Comparison of ENCODE assay signal across 8 mouse cellular contexts in genomic region chr11:69411538-69412203, GRCm38 (mm10). TPM values are rescaled to one million over a fixed set of nuclear protein-coding genes. Genes with fewer than 3 reads are reported as not detected.
DNase-seq lines count a peak whose midpoint lies in the region; ATAC-seq and TF ChIP-seq lines count a peak whose summit lies in the region.

No protein-coding gene starts in this region.

- H3K79me2 ChIP-seq in MEL (ENCODE audit: control insufficient read depth, insufficient read depth, low read length, poor library complexity) = peaks cover 68% of the 10 kb centered on the region

- peak overlapping the region; percentile 91 for H3K27ac ChIP-seq in MEL (ENCODE audit: control insufficient read depth, low read depth, low read length)
- H3K27ac ChIP-seq in heart, embryonic 11.5 days (ENCODE audit: low read depth, low read length) = peak overlapping the region; percentile 98
- H3K27ac ChIP-seq in kidney, embryonic 15.5 days = peak overlapping the region; percentile 97
- peak overlapping the region; percentile 99 for H3K27ac ChIP-seq in lung, embryonic 15.5 days
- H3K27ac ChIP-seq in olfactory bulb, adult 2 months (ENCODE audit: insufficient read depth, low read depth, low read length) = peak overlapping the region; percentile 70

- DNase-seq in 416B (ENCODE audit: low read depth) (peak; percentile 83), MEL (ENCODE audit: low read depth, low spot score) (peak; percentile 91)
- peak; percentile 75 for DNase-seq in embryo, embryonic 9.5 days (ENCODE audit: extremely low spot score)
- peak; percentile 82 for DNase-seq in yolk sac, embryonic 10.5 days (ENCODE audit: low spot score)

- no peaks in the 10 kb centered on the region for H3K27me3 ChIP-seq in MEL (ENCODE audit: control insufficient read depth in 1 of 2, insufficient read depth in 2 of 2, low read length in 2 of 2)
- H3K27me3 ChIP-seq in heart, embryonic 11.5 days (ENCODE audit: control insufficient read depth, insufficient read depth, low read length) = no peaks in the 10 kb centered on the region
- no peaks in the 10 kb centered on the region for H3K27me3 ChIP-seq in kidney, embryonic 15.5 days
- no peaks in the 10 kb centered on the region for H3K27me3 ChIP-seq in lung, embryonic 15.5 days

- H3K9ac ChIP-seq in MEL (ENCODE audit: control insufficient read depth, low read depth, low read length, poor library complexity, severe bottlenecking) = peak overlapping the region; percentile 87
- peak overlapping the region; percentile 92 for H3K9ac ChIP-seq in heart, embryonic 11.5 days (ENCODE audit: low read depth, low read length)
- H3K9ac ChIP-seq in kidney, embryonic 15.5 days = peak overlapping the region; percentile 83
- H3K9ac ChIP-seq in lung, embryonic 15.5 days = peak overlapping the region; percentile 44

- no peak; a peak in 1 of 4 replicates for TF ChIP-seq POLR2A in MEL (IDR thresholded peaks at IDR 0.05; ENCODE audit: control insufficient read depth in 1 of 2, insufficient read depth in 1 of 2, low read depth in 1 of 2, low read length in 2 of 2, poor library complexity in 1 of 2)
- TF ChIP-seq POLR2A in olfactory bulb, adult 2 months (IDR thresholded peaks at IDR 0.05; ENCODE audit: insufficient read depth, low read depth, low read length) = no peak; the same call in 1 of the 2 replicates

- peak overlapping the region; percentile 62 to 79 for H3K4me3 ChIP-seq in MEL (ENCODE audit: control insufficient read depth in 1 of 2, insufficient read depth in 1 of 2, low read depth in 2 of 2, low read length in 2 of 2)
- peak overlapping the region; percentile 90 for H3K4me3 ChIP-seq in heart, embryonic 11.5 days (ENCODE audit: low read depth, low read length)
- peak overlapping the region; percentile 77 for H3K4me3 ChIP-seq in kidney, embryonic 15.5 days (replicated peaks)
- peak overlapping the region; percentile 63 for H3K4me3 ChIP-seq in lung, embryonic 15.5 days
- H3K4me3 ChIP-seq in olfactory bulb, adult 2 months (ENCODE audit: insufficient read depth, low read depth, low read length) = peak overlapping the region; percentile 56

- TF ChIP-seq CTCF in MEL (IDR thresholded peaks at IDR 0.05 in 2 of 3, conservative IDR thresholded peaks at IDR 0.05 in 1 of 3; ENCODE audit: control insufficient read depth in 1 of 3, insufficient read depth in 1 of 3, low read depth in 2 of 3, low read length in 3 of 3, poor library complexity in 1 of 3, severe bottlenecking in 1 of 3) = no peak
- no peak for TF ChIP-seq CTCF in olfactory bulb, adult 2 months (IDR thresholded peaks at IDR 0.05; ENCODE audit: insufficient read depth, low read depth, low read length)

- WGBS in heart, embryonic 11.5 days (ENCODE audit: insufficient replicate concordance) = under 1% methylated on average over 37 of the region's 39 CpGs
- WGBS in kidney, embryonic 15.5 days = under 1% methylated on average over 39 of the region's 39 CpGs
- WGBS in lung, embryonic 15.5 days = under 1% methylated on average over 39 of the region's 39 CpGs
- under 1% methylated on average over 39 of the region's 39 CpGs for WGBS in olfactory bulb, adult 2 months

- TF ChIP-seq RAD21 in MEL (IDR thresholded peaks at IDR 0.05; ENCODE audit: low read depth, low read length) = no peak

- H3K4me1 ChIP-seq in MEL (ENCODE audit: control insufficient read depth in 1 of 2, insufficient read depth in 2 of 2, low read length in 2 of 2) = peaks cover 17 to 38% of the 10 kb centered on the region in 2 experiments
- peaks cover 42% of the 10 kb centered on the region for H3K4me1 ChIP-seq in heart, embryonic 11.5 days (ENCODE audit: control insufficient read depth, insufficient read depth, low read length)
- H3K4me1 ChIP-seq in kidney, embryonic 15.5 days = peaks cover 65% of the 10 kb centered on the region
- peaks cover 57% of the 10 kb centered on the region for H3K4me1 ChIP-seq in lung, embryonic 15.5 days
- peaks cover 44% of the 10 kb centered on the region for H3K4me1 ChIP-seq in olfactory bulb, adult 2 months (ENCODE audit: control insufficient read depth, insufficient read depth, low read length)

- H3K9me3 ChIP-seq in MEL (replicated peaks; ENCODE audit: insufficient read depth, low read length) = no peaks in the 10 kb centered on the region
- H3K9me3 ChIP-seq in heart, embryonic 11.5 days (replicated peaks; ENCODE audit: control insufficient read depth, low read length) = no peaks in the 10 kb centered on the region
- no peaks in the 10 kb centered on the region for H3K9me3 ChIP-seq in kidney, embryonic 15.5 days (replicated peaks)
- no peaks in the 10 kb centered on the region for H3K9me3 ChIP-seq in lung, embryonic 15.5 days

- no peak; the same call in 1 of the 2 replicates for ATAC-seq in heart, embryonic 11.5 days (replicated peaks; ENCODE audit: insufficient number of reproducible peaks, low FRiP score, low TSS enrichment)
- ATAC-seq in kidney, embryonic 15.5 days (replicated peaks; ENCODE audit: low FRiP score) = no peak
- ATAC-seq in lung, embryonic 15.5 days (ENCODE audit: borderline replicate concordance, extremely low read depth, low FRiP score, low TSS enrichment) = 0 out of 2 replicates have a peak, but pooled peaks have one; percentile 8

- peak overlapping the region; percentile 99 for H3K4me2 ChIP-seq in heart, embryonic 11.5 days
- peak overlapping the region; percentile 95 for H3K4me2 ChIP-seq in kidney, embryonic 15.5 days
- peak overlapping the region; percentile 99 for H3K4me2 ChIP-seq in lung, embryonic 15.5 days

- TF ChIP-seq EP300 in MEL (IDR thresholded peaks at IDR 0.05; ENCODE audit: low read depth in 1 of 2, low read length in 2 of 2) = peak in 1 of 2 experiments; percentile 44; a peak in 3 of 4 replicates

- peaks cover 0 to 29% of the 10 kb centered on the region in 2 experiments; a peak in 3 of 4 replicates for H3K36me3 ChIP-seq in MEL (ENCODE audit: control insufficient read depth in 1 of 2, insufficient read depth in 2 of 2, low read length in 2 of 2)
- peaks cover 14% of the 10 kb centered on the region for H3K36me3 ChIP-seq in heart, embryonic 11.5 days (ENCODE audit: control insufficient read depth, insufficient read depth, low read length)
- peaks cover 33% of the 10 kb centered on the region for H3K36me3 ChIP-seq in kidney, embryonic 15.5 days
- peaks cover 14% of the 10 kb centered on the region for H3K36me3 ChIP-seq in lung, embryonic 15.5 days

TF ChIP-seq in MEL, 35 proteins besides CTCF, POLR2A, EP300 and RAD21 (continues in another document):
- no peak for TF ChIP-seq JUND (IDR thresholded peaks at IDR 0.05; ENCODE audit: low read depth, low read length)

RNA-seq across cellular contexts. Expression of gene Kdm6b, which starts 1.8 kb away (rescaled TPM):
- 5.8 and 7.2 TPM in 2 replicates for total RNA-seq in MEL (2012; rRNA removed)
- polyA plus RNA-seq in MEL (2012; ENCODE audit: insufficient read depth in 1 of 2, insufficient read length in 2 of 2, low read depth in 1 of 2, low replicate concordance in 2 of 2, missing spikeins in 1 of 2) = 10 to 100 TPM; 25.0 to 43.4 TPM
- 21.5 and 25.1 TPM in 2 replicates for polyA plus RNA-seq in heart, embryonic 11.5 days (2014; fragmentation: Nextera tagmentation; extraction: Ambion mirVana)
- 32.6 and 33.0 TPM in 2 replicates for polyA plus RNA-seq in kidney, embryonic 15.5 days (2015; fragmentation: Nextera tagmentation; extraction: Ambion mirVana)
- 22.7 and 23.4 TPM in 2 replicates for polyA plus RNA-seq in lung, embryonic 15.5 days (2015; fragmentation: Nextera tagmentation; extraction: Ambion mirVana)
- 114 TPM in 1 of 2 replicates, not detected in the other for polyA plus RNA-seq in olfactory bulb, adult 2 months (2012; ENCODE audit: insufficient read depth, insufficient read length, low replicate concordance, missing spikeins)

RNA-seq across cellular contexts. Expression of gene Tmem88, which starts 13.6 kb away (rescaled TPM):
- 0.39 TPM in 2 replicates for total RNA-seq in MEL (2012; rRNA removed)
- under 1 TPM in 1 of 2 experiments, not detected in 1; 0.45 TPM for polyA plus RNA-seq in MEL (2012; ENCODE audit: insufficient read depth in 1 of 2, insufficient read length in 2 of 2, low read depth in 1 of 2, low replicate concordance in 2 of 2, missing spikeins in 1 of 2)
- 30.5 and 31.7 TPM in 2 replicates for polyA plus RNA-seq in heart, embryonic 11.5 days (2014; fragmentation: Nextera tagmentation; extraction: Ambion mirVana)
- 41.9 and 44.3 TPM in 2 replicates for polyA plus RNA-seq in kidney, embryonic 15.5 days (2015; fragmentation: Nextera tagmentation; extraction: Ambion mirVana)
- 46.7 and 49.8 TPM in 2 replicates for polyA plus RNA-seq in lung, embryonic 15.5 days (2015; fragmentation: Nextera tagmentation; extraction: Ambion mirVana)
- not detected in 2 replicates for polyA plus RNA-seq in olfactory bulb, adult 2 months (2012; ENCODE audit: insufficient read depth, insufficient read length, low replicate concordance, missing spikeins)

RNA-seq across cellular contexts. Expression of gene Cyb5d1, which starts 16.2 kb away (rescaled TPM):
- total RNA-seq in MEL (2012; rRNA removed) = 26.8 and 39.6 TPM in 2 replicates
- polyA plus RNA-seq in MEL (2012; ENCODE audit: insufficient read depth in 1 of 2, insufficient read length in 2 of 2, low read depth in 1 of 2, low replicate concordance in 2 of 2, missing spikeins in 1 of 2) = 10 to 100 TPM in 1 of 2 experiments, not detected in 1; 21.3 TPM
- polyA plus RNA-seq in heart, embryonic 11.5 days (2014; fragmentation: Nextera tagmentation; extraction: Ambion mirVana) = 19.6 and 25.0 TPM in 2 replicates
- polyA plus RNA-seq in kidney, embryonic 15.5 days (2015; fragmentation: Nextera tagmentation; extraction: Ambion mirVana) = 30.2 and 30.5 TPM in 2 replicates
- 28.4 and 31.5 TPM in 2 replicates for polyA plus RNA-seq in lung, embryonic 15.5 days (2015; fragmentation: Nextera tagmentation; extraction: Ambion mirVana)
- not detected in 2 replicates for polyA plus RNA-seq in olfactory bulb, adult 2 months (2012; ENCODE audit: insufficient read depth, insufficient read length, low replicate concordance, missing spikeins)

RNA-seq across cellular contexts. Expression of gene Naa38, which starts 16.4 kb away (rescaled TPM):
- 190 and 191 TPM in 2 replicates for total RNA-seq in MEL (2012; rRNA removed)
- polyA plus RNA-seq in MEL (2012; ENCODE audit: insufficient read depth in 1 of 2, insufficient read length in 2 of 2, low read depth in 1 of 2, low replicate concordance in 2 of 2, missing spikeins in 1 of 2) = 100 to 1,000 TPM in 1 of 2 experiments, not detected in 1; 173 TPM
- 166 and 170 TPM in 2 replicates for polyA plus RNA-seq in heart, embryonic 11.5 days (2014; fragmentation: Nextera tagmentation; extraction: Ambion mirVana)
- polyA plus RNA-seq in kidney, embryonic 15.5 days (2015; fragmentation: Nextera tagmentation; extraction: Ambion mirVana) = 153 and 155 TPM in 2 replicates
- polyA plus RNA-seq in lung, embryonic 15.5 days (2015; fragmentation: Nextera tagmentation; extraction: Ambion mirVana) = 151 and 168 TPM in 2 replicates
- not detected in 2 replicates for polyA plus RNA-seq in olfactory bulb, adult 2 months (2012; ENCODE audit: insufficient read depth, insufficient read length, low replicate concordance, missing spikeins)

RNA-seq across cellular contexts. Expression of gene Chd3, which starts 42.5 kb away (rescaled TPM):
- total RNA-seq in MEL (2012; rRNA removed) = 37.3 and 65.8 TPM in 2 replicates
- polyA plus RNA-seq in MEL (2012; ENCODE audit: insufficient read depth in 1 of 2, insufficient read length in 2 of 2, low read depth in 1 of 2, low replicate concordance in 2 of 2, missing spikeins in 1 of 2) = 10 to 100 TPM in 1 of 2 experiments, not detected in 1; 84.9 TPM
- 15.5 and 21.8 TPM in 2 replicates for polyA plus RNA-seq in heart, embryonic 11.5 days (2014; fragmentation: Nextera tagmentation; extraction: Ambion mirVana)
- 54.8 and 62.8 TPM in 2 replicates for polyA plus RNA-seq in kidney, embryonic 15.5 days (2015; fragmentation: Nextera tagmentation; extraction: Ambion mirVana)
- 56.7 and 59.4 TPM in 2 replicates for polyA plus RNA-seq in lung, embryonic 15.5 days (2015; fragmentation: Nextera tagmentation; extraction: Ambion mirVana)
- polyA plus RNA-seq in olfactory bulb, adult 2 months (2012; ENCODE audit: insufficient read depth, insufficient read length, low replicate concordance, missing spikeins) = 175 and 278 TPM in 2 replicates

Comparison
In these comparisons a context has a peak if more than half of its experiments do, and no peak if none do; other contexts are left out.
1. RNA of gene Cyb5d1, which starts 16.2 kb away (polyA plus RNA-seq): 21.3 TPM in MEL, 28.4 to 31.5 TPM in lung, embryonic 15.5 days, 30.2 to 30.5 TPM in kidney, embryonic 15.5 days and 19.6 to 25.0 TPM in heart, embryonic 11.5 days; not detected in olfactory bulb, adult 2 months; every median in the first group is over 10 times any median in the second.
2. Peak in every context shown above with its lines, with median percentiles within 50 percentile points of each other: DNase-seq, H3K27ac ChIP-seq, H3K4me3 ChIP-seq, H3K9ac ChIP-seq and H3K4me2 ChIP-seq.